Mouse (Mus musculus): Measurements from ENCODE around the gene Mau2. TPM values are rescaled to one million over a fixed set of nuclear protein-coding genes. Genes with fewer than 3 reads are reported as not detected.

Gene Mau2
- polyA plus RNA-seq, 1 experiment from 2014 or later = 93.5 TPM

- WGBS = 71% methylated on average over 4 of the region's 4 CpGs
- ATAC-seq = no peak
Observed at GRCm38 (mm10) chr8:69967291-69967933, 75.1 kb downstream of the Mau2 start.

More at GRCm38 (mm10) chr8:69967291-69967933, 75.1 kb downstream of the Mau2 start:
- Histone ChIP-seq H3K27ac (ENCODE audit: low read length) (no peak overlapping the region), H3K4me3 (replicated peaks; ENCODE audit: low read length) (no peak overlapping the region), H3K36me3 (ENCODE audit: control insufficient read depth, insufficient read depth) (no peaks in the 10 kb centered on the region), H3K9ac (replicated peaks; ENCODE audit: low read depth, low read length) (no peak overlapping the region), H3K4me1 (replicated peaks; ENCODE audit: control insufficient read depth, insufficient read depth, low read length) (peaks cover 8% of the 10 kb centered on the region), H3K4me2 (ENCODE audit: low read length) (no peak overlapping the region), H3K27me3 (replicated peaks; ENCODE audit: control insufficient read depth, insufficient read depth, low read length) (no peaks in the 10 kb centered on the region), H3K9me3 (ENCODE audit: control insufficient read depth, low read length) (no peaks in the 10 kb centered on the region)

Other genes starting within 250 kb of the Mau2 start
- gene Gmip, start 234.1 kb downstream of the Mau2 start, polyA plus RNA-seq (2015; fragmentation: Nextera tagmentation; extraction: Ambion mirVana) = 40.0 and 51.7 TPM in 2 replicates
- 0.73 and 0.84 TPM in 2 replicates for gene Lpar2, start 220.3 kb downstream of the Mau2 start, polyA plus RNA-seq (2015; fragmentation: Nextera tagmentation; extraction: Ambion mirVana)
- 47.2 and 48.0 TPM in 2 replicates for gene Pbx4, start 210.2 kb downstream of the Mau2 start, polyA plus RNA-seq (2015; fragmentation: Nextera tagmentation; extraction: Ambion mirVana)
- gene Cilp2, start 155.0 kb downstream of the Mau2 start, polyA plus RNA-seq (2015; fragmentation: Nextera tagmentation; extraction: Ambion mirVana) = 4.9 and 5.0 TPM in 2 replicates
- 2.7 and 2.8 TPM in 2 replicates for gene Tssk6, start 140.6 kb downstream of the Mau2 start, polyA plus RNA-seq (2015; fragmentation: Nextera tagmentation; extraction: Ambion mirVana)
- gene Ndufa13, start 140.2 kb downstream of the Mau2 start, polyA plus RNA-seq (2015; fragmentation: Nextera tagmentation; extraction: Ambion mirVana) = 144 and 145 TPM in 2 replicates
- 6.7 and 10.1 TPM in 2 replicates for gene Yjefn3, start 140.0 kb downstream of the Mau2 start, polyA plus RNA-seq (2015; fragmentation: Nextera tagmentation; extraction: Ambion mirVana)
- 22.6 and 23.5 TPM in 2 replicates for gene Gatad2a, start 46.4 kb downstream of the Mau2 start, polyA plus RNA-seq (2015; fragmentation: Nextera tagmentation; extraction: Ambion mirVana)
- gene Sugp1, start 79 bp upstream of the Mau2 start, polyA plus RNA-seq (2015; fragmentation: Nextera tagmentation; extraction: Ambion mirVana) = 59.2 and 67.5 TPM in 2 replicates
- 1.0 and 1.2 TPM in 2 replicates for gene Tm6sf2, start 30.2 kb upstream of the Mau2 start, polyA plus RNA-seq (2015; fragmentation: Nextera tagmentation; extraction: Ambion mirVana)
- gene Hapln4, start 40.7 kb upstream of the Mau2 start, polyA plus RNA-seq (2015; fragmentation: Nextera tagmentation; extraction: Ambion mirVana) = 0.25 and 0.63 TPM in 2 replicates
- gene Ncan, start 78.1 kb upstream of the Mau2 start, polyA plus RNA-seq (2015; fragmentation: Nextera tagmentation; extraction: Ambion mirVana) = 145 and 166 TPM in 2 replicates
- 44.0 and 44.8 TPM in 2 replicates for gene Nr2c2ap, start 88.6 kb upstream of the Mau2 start, polyA plus RNA-seq (2015; fragmentation: Nextera tagmentation; extraction: Ambion mirVana)
- gene Rfxank, start 96.4 kb upstream of the Mau2 start, polyA plus RNA-seq (2015; fragmentation: Nextera tagmentation; extraction: Ambion mirVana) = 10.5 and 14.4 TPM in 2 replicates
- 48.1 and 60.0 TPM in 2 replicates for gene Borcs8, start 96.8 kb upstream of the Mau2 start, polyA plus RNA-seq (2015; fragmentation: Nextera tagmentation; extraction: Ambion mirVana)
- 0.34 and 0.81 TPM in 2 replicates for gene Mef2b, start 97.0 kb upstream of the Mau2 start, polyA plus RNA-seq (2015; fragmentation: Nextera tagmentation; extraction: Ambion mirVana)
- 58.4 and 67.7 TPM in 2 replicates for gene Tmem161a, start 129.6 kb upstream of the Mau2 start, polyA plus RNA-seq (2015; fragmentation: Nextera tagmentation; extraction: Ambion mirVana)
- 4.0 and 7.2 TPM in 2 replicates for gene Slc25a42, start 169.6 kb upstream of the Mau2 start, polyA plus RNA-seq (2015; fragmentation: Nextera tagmentation; extraction: Ambion mirVana)
- 87.6 and 104 TPM in 2 replicates for gene Sugp2, start 191.5 kb upstream of the Mau2 start, polyA plus RNA-seq (2015; fragmentation: Nextera tagmentation; extraction: Ambion mirVana)
- gene Armc6, start 191.7 kb upstream of the Mau2 start, polyA plus RNA-seq (2015; fragmentation: Nextera tagmentation; extraction: Ambion mirVana) = 101 and 109 TPM in 2 replicates
- 47.2 and 49.4 TPM in 2 replicates for gene Homer3, start 240.1 kb upstream of the Mau2 start, polyA plus RNA-seq (2015; fragmentation: Nextera tagmentation; extraction: Ambion mirVana)